In genomic region chr9:103304927-103305326, GRCm38 (mm10) we compare ENCODE assay signal across 8 mouse cellular contexts. TPM values are rescaled to one million over a fixed set of nuclear protein-coding genes. Genes with fewer than 3 reads are reported as not detected.
A peak's percentile ranks its signal among the peaks of the same experiment; 100 is the strongest.
DNase-seq lines count a peak whose midpoint lies in the region; ATAC-seq and TF ChIP-seq lines count a peak whose summit lies in the region.

1300017J02Rik (minus strand) TSS chr9:103305082.
Topbp1 (plus strand) TSS chr9:103305215.

- under 1% methylated on average over 49 of the region's 49 CpGs for WGBS in forebrain, embryonic 10.5 days
- under 1% methylated on average over 49 of the region's 49 CpGs for WGBS in heart, embryonic 15.5 days
- under 1% methylated on average over 49 of the region's 49 CpGs for WGBS in liver, embryonic 14.5 days (ENCODE audit: insufficient replicate concordance)
- under 1% methylated on average over 49 of the region's 49 CpGs for WGBS in neural tube, embryonic 11.5 days
- under 1% methylated on average over 47 of the region's 49 CpGs for WGBS in stomach, postnatal 0 days

- ATAC-seq in CD4-positive, CD25-positive, alpha-beta regulatory T cell, adult 4 months: peak; percentile 97
- ATAC-seq in heart, embryonic 15.5 days (replicated peaks; ENCODE audit: insufficient number of reproducible peaks, insufficient read depth, low FRiP score, low read depth): peak; percentile 97
- ATAC-seq in liver, embryonic 14.5 days (ENCODE audit: insufficient read depth): peak; percentile 96
- peak; percentile 95 for ATAC-seq in neural tube, embryonic 11.5 days (ENCODE audit: insufficient read depth, low FRiP score, low TSS enrichment)
- peak; percentile 98 for ATAC-seq in stomach, postnatal 0 days (ENCODE audit: low FRiP score, low TSS enrichment)

- peaks cover 35% of the 10 kb centered on the region for H3K4me1 ChIP-seq in forebrain, embryonic 10.5 days
- H3K4me1 ChIP-seq in heart, embryonic 15.5 days (replicated peaks): peaks cover 22% of the 10 kb centered on the region
- H3K4me1 ChIP-seq in liver, embryonic 14.5 days (replicated peaks; ENCODE audit: control insufficient read depth in 2 of 2, insufficient read depth in 2 of 2, low read length in 1 of 2): peaks cover 10 to 14% of the 10 kb centered on the region in 2 experiments; a peak in 3 of 4 replicates
- no peaks in the 10 kb centered on the region for H3K4me1 ChIP-seq in neural tube, embryonic 11.5 days (ENCODE audit: control insufficient read depth, insufficient read depth, low read length)
- H3K4me1 ChIP-seq in stomach, postnatal 0 days (replicated peaks; ENCODE audit: control insufficient read depth, insufficient read depth): no peaks in the 10 kb centered on the region

- H3K4me3 ChIP-seq in forebrain, embryonic 10.5 days: peak within 1 kb of the TSS; percentile 94
- H3K4me3 ChIP-seq in heart, embryonic 15.5 days: peak within 1 kb of the TSS; percentile 89
- peak within 1 kb of the TSS; percentile 80 to 90 for H3K4me3 ChIP-seq in liver, embryonic 14.5 days (ENCODE audit: insufficient read depth in 1 of 2, low read depth in 2 of 2, low read length in 2 of 2)
- peak within 1 kb of the TSS; percentile 95 for H3K4me3 ChIP-seq in neural tube, embryonic 11.5 days (ENCODE audit: low read depth, low read length)
- peak within 1 kb of the TSS; percentile 88 for H3K4me3 ChIP-seq in stomach, postnatal 0 days (ENCODE audit: low read depth, low read length)

- no peak for TF ChIP-seq EP300 in liver, embryonic 14.5 days (IDR thresholded peaks at IDR 0.05; ENCODE audit: low read depth)
- TF ChIP-seq EP300 in stomach, postnatal 0 days (optimal IDR thresholded peaks at IDR 0.05): no peak

- H3K9ac ChIP-seq in heart, embryonic 15.5 days: peak within 1 kb of the TSS; percentile 88
- peak within 1 kb of the TSS; percentile 70 for H3K9ac ChIP-seq in liver, embryonic 14.5 days (replicated peaks)
- H3K9ac ChIP-seq in neural tube, embryonic 11.5 days (ENCODE audit: low read length): peak within 1 kb of the TSS; percentile 90
- H3K9ac ChIP-seq in stomach, postnatal 0 days (ENCODE audit: low read length): peak within 1 kb of the TSS; percentile 84

- peaks cover 33% of the 10 kb centered on the region for H3K36me3 ChIP-seq in forebrain, embryonic 10.5 days (replicated peaks)
- peaks cover 26% of the 10 kb centered on the region for H3K36me3 ChIP-seq in heart, embryonic 15.5 days
- peaks cover 27% of the 10 kb centered on the region for H3K36me3 ChIP-seq in liver, embryonic 14.5 days (replicated peaks; ENCODE audit: control insufficient read depth, insufficient read depth, low read depth)
- peaks cover 5% of the 10 kb centered on the region for H3K36me3 ChIP-seq in neural tube, embryonic 11.5 days (ENCODE audit: control insufficient read depth, insufficient read depth, low read length)
- H3K36me3 ChIP-seq in stomach, postnatal 0 days (ENCODE audit: control insufficient read depth, insufficient read depth, low read length): 0 out of 2 replicates have a peak, but pooled peaks cover 3% of the 10 kb centered on the region

- peak; percentile 14; the same call in 1 of the 2 replicates for TF ChIP-seq CTCF in liver, embryonic 14.5 days (IDR thresholded peaks at IDR 0.05; ENCODE audit: low read depth)
- peak; percentile 46 for TF ChIP-seq CTCF in stomach, postnatal 0 days (IDR thresholded peaks at IDR 0.05; ENCODE audit: low read depth)

- DNase-seq in c-Kit-negative CD71-positive TER-119-positive erythroid progenitor cells, embryonic 14.5 days (ENCODE audit: low read depth, low spot score): peak; percentile 85
- DNase-seq in forebrain, embryonic 10.5 days (ENCODE audit: extremely low spot score, low spot score): peak; percentile 95
- DNase-seq in kidney, postnatal 25 days: peak; percentile 91 to 95
- peak; percentile 88 to 89 (median 88) for DNase-seq in liver, embryonic 14.5 days (ENCODE audit: low read depth in 3 of 3, low spot score in 3 of 3)
- DNase-seq in neural tube, embryonic 11.5 days (ENCODE audit: low spot score): peak; percentile 97
- peak; percentile 94 for DNase-seq in stomach, postnatal 0 days (ENCODE audit: low spot score)

- H3K9me3 ChIP-seq in forebrain, embryonic 10.5 days: no peaks in the 10 kb centered on the region
- H3K9me3 ChIP-seq in heart, embryonic 15.5 days (replicated peaks): no peaks in the 10 kb centered on the region
- H3K9me3 ChIP-seq in liver, embryonic 14.5 days (ENCODE audit: control insufficient read depth, low read length): no peaks in the 10 kb centered on the region
- H3K9me3 ChIP-seq in neural tube, embryonic 11.5 days (ENCODE audit: control insufficient read depth, low read length): no peaks in the 10 kb centered on the region
- H3K9me3 ChIP-seq in stomach, postnatal 0 days (ENCODE audit: control insufficient read depth, low read length): no peaks in the 10 kb centered on the region

- H3K27me3 ChIP-seq in forebrain, embryonic 10.5 days (ENCODE audit: poor library complexity, severe bottlenecking): no peaks in the 10 kb centered on the region
- H3K27me3 ChIP-seq in heart, embryonic 15.5 days: no peaks in the 10 kb centered on the region
- H3K27me3 ChIP-seq in liver, embryonic 14.5 days (ENCODE audit: control insufficient read depth, insufficient read depth, low read length): no peaks in the 10 kb centered on the region
- H3K27me3 ChIP-seq in neural tube, embryonic 11.5 days (ENCODE audit: control insufficient read depth, insufficient read depth, low read length): no peaks in the 10 kb centered on the region
- no peaks in the 10 kb centered on the region for H3K27me3 ChIP-seq in stomach, postnatal 0 days (ENCODE audit: control insufficient read depth, insufficient read depth, low read length)

- peak within 1 kb of the TSS; percentile 86 for H3K4me2 ChIP-seq in heart, embryonic 15.5 days
- H3K4me2 ChIP-seq in liver, embryonic 14.5 days (ENCODE audit: low read depth): peak within 1 kb of the TSS; percentile 76
- peak within 1 kb of the TSS; percentile 83 for H3K4me2 ChIP-seq in neural tube, embryonic 11.5 days (ENCODE audit: low read depth)
- peak within 1 kb of the TSS; percentile 85 for H3K4me2 ChIP-seq in stomach, postnatal 0 days (replicated peaks; ENCODE audit: low read depth)

- H3K27ac ChIP-seq in forebrain, embryonic 10.5 days: peak within 1 kb of the TSS; percentile 98
- H3K27ac ChIP-seq in heart, embryonic 15.5 days: peak within 1 kb of the TSS; percentile 89
- peak within 1 kb of the TSS; percentile 83 for H3K27ac ChIP-seq in liver, embryonic 14.5 days
- H3K27ac ChIP-seq in neural tube, embryonic 11.5 days (ENCODE audit: low read depth, low read length): peak within 1 kb of the TSS; percentile 70
- H3K27ac ChIP-seq in stomach, postnatal 0 days (replicated peaks): peak within 1 kb of the TSS; percentile 76

RNA-seq across cellular contexts. Expression of gene 1300017J02Rik, which starts in this region (rescaled TPM):
- polyA plus RNA-seq in CD4-positive, CD25-positive, alpha-beta regulatory T cell, adult 4 months (2017; shearing (Covaris generic)): not detected
- 3.6 and 4.1 TPM in 2 replicates for polyA plus RNA-seq in forebrain, embryonic 10.5 days (2016; fragmentation: Nextera tagmentation; extraction: Ambion mirVana)
- polyA plus RNA-seq in heart, embryonic 15.5 days (2015; fragmentation: Nextera tagmentation; extraction: Ambion mirVana): 1.5 and 1.7 TPM in 2 replicates
- polyA plus RNA-seq in liver, embryonic 14.5 days (2012; rRNA removed): 32.4 and 42.2 TPM in 2 replicates
- 43.0 and 43.4 TPM in 2 replicates for polyA plus RNA-seq in liver, embryonic 14.5 days (2014; fragmentation: Nextera tagmentation; extraction: Ambion mirVana)
- 2.3 and 2.4 TPM in 2 replicates for polyA plus RNA-seq in neural tube, embryonic 11.5 days (2014; fragmentation: Nextera tagmentation; extraction: Ambion mirVana)
- polyA plus RNA-seq in stomach, postnatal 0 days (2015; fragmentation: Nextera tagmentation; extraction: Ambion mirVana): 1.3 TPM in 2 replicates

RNA-seq across cellular contexts. Expression of gene Topbp1, which starts in this region (rescaled TPM):
- 10 to 100 TPM; 25.0 to 27.5 TPM for polyA plus RNA-seq in CD4-positive, CD25-positive, alpha-beta regulatory T cell, adult 4 months (2017; shearing (Covaris generic))
- 96.0 and 106 TPM in 2 replicates for polyA plus RNA-seq in forebrain, embryonic 10.5 days (2016; fragmentation: Nextera tagmentation; extraction: Ambion mirVana)
- 36.6 and 41.1 TPM in 2 replicates for polyA plus RNA-seq in heart, embryonic 15.5 days (2015; fragmentation: Nextera tagmentation; extraction: Ambion mirVana)
- 25.9 and 43.3 TPM in 2 replicates for polyA plus RNA-seq in liver, embryonic 14.5 days (2012; rRNA removed)
- polyA plus RNA-seq in liver, embryonic 14.5 days (2014; fragmentation: Nextera tagmentation; extraction: Ambion mirVana): 36.4 and 42.5 TPM in 2 replicates
- 69.8 and 85.0 TPM in 2 replicates for polyA plus RNA-seq in neural tube, embryonic 11.5 days (2014; fragmentation: Nextera tagmentation; extraction: Ambion mirVana)
- polyA plus RNA-seq in stomach, postnatal 0 days (2015; fragmentation: Nextera tagmentation; extraction: Ambion mirVana): 15.6 and 17.2 TPM in 2 replicates

Comparison
In these comparisons a context has a peak if more than half of its experiments do, and no peak if none do; other contexts are left out.
1. Peak in every context shown above with its lines: DNase-seq, ATAC-seq, H3K4me3 ChIP-seq and H3K27ac ChIP-seq.